Mouse (Mus musculus) embryonic facial prominence, embryonic 11.5 days (tissue): ENCODE results near the gene Auts2. TPM values are rescaled to one million over a fixed set of nuclear protein-coding genes. Genes with fewer than 3 reads are reported as not detected.

Source experiments
- ATAC-seq: fragments of 200-750 bp; cut with Nextera tagmentation; replicated peaks from 2 replicates; pipeline ENCODE4 v1.8.0; 2017; ENCODE audit warnings: low read depth; ENCODE audit not compliant: insufficient number of reproducible peaks, low FRiP score, low TSS enrichment
- DNase-seq: peaks from one replicate; pipeline ENCODE4 v3.0.0-alpha.2; 2015; ENCODE audit warnings: low spot score
- H3K27ac ChIP-seq: fragments of 300-500 bp; sonication (generic); replicated peaks from 2 replicates; pipeline ENCODE4 v1.5.1; 2014; ENCODE audit warnings: mild to moderate bottlenecking, low read depth, low read length, control low read depth
- H3K27me3 ChIP-seq: fragments of 300-500 bp; sonication (generic); 2 replicates; pipeline ENCODE4 v1.6.1; 2014; ENCODE audit warnings: mild to moderate bottlenecking, low read length, moderate library complexity, mixed read lengths; ENCODE audit not compliant: control insufficient read depth, insufficient read depth
- H3K36me3 ChIP-seq: fragments of 300-500 bp; sonication (generic); replicated peaks from 2 replicates; pipeline ENCODE4 v1.6.1; 2014; ENCODE audit warnings: low read depth, mild to moderate bottlenecking, low read length, moderate library complexity, mixed read lengths; ENCODE audit not compliant: control insufficient read depth, insufficient read depth
- H3K4me1 ChIP-seq: fragments of 300-500 bp; sonication (generic); 2 replicates; pipeline ENCODE4 v1.6.1; 2014; ENCODE audit warnings: low read length, mixed read lengths; ENCODE audit not compliant: control insufficient read depth, insufficient read depth
- H3K4me2 ChIP-seq: fragments of 300-500 bp; sonication (generic); 2 replicates; pipeline ENCODE4 v1.6.1; 2014; ENCODE audit warnings: low read depth, mild to moderate bottlenecking, control low read depth, low read length, moderate library complexity
- H3K4me3 ChIP-seq: fragments of 300-500 bp; sonication (generic); 2 replicates; pipeline ENCODE4 v1.5.1; 2014; ENCODE audit warnings: low read depth, low read length, control low read depth
- H3K9ac ChIP-seq: fragments of 300-500 bp; sonication (generic); replicated peaks from 2 replicates; pipeline ENCODE4 v1.6.1; 2014; ENCODE audit warnings: mild to moderate bottlenecking, control low read depth, low read length
- H3K9me3 ChIP-seq: fragments of 300-500 bp; sonication (generic); replicated peaks from 2 replicates; pipeline ENCODE4 v1.6.1; 2016; ENCODE audit warnings: mild to moderate bottlenecking, low read length, inconsistent platforms, mixed read lengths; ENCODE audit not compliant: control insufficient read depth
- WGBS: fragments of 180-500 bp; shearing (Covaris S2); extraction: QIAGEN DNeasy Blood & Tissue Kit; methylation state at CpG from one replicate; pipeline ENCODE4 v1.1.7; 2014; 5-methylcytosine and 5-hydroxymethylcytosine counted together
- polyA plus RNA-seq: library from polyadenylated mRNA; unstranded; fragments of >200 nt; fragmentation: Nextera tagmentation; extraction: Ambion mirVana; gene quantifications from 2 replicates; pipeline ENCODE4 v1.2.1, GENCODE M21; 2014

Auts2 gene
- polyA plus RNA-seq, 1 experiment from 2014 or later = 30.5 TPM

DNA sequence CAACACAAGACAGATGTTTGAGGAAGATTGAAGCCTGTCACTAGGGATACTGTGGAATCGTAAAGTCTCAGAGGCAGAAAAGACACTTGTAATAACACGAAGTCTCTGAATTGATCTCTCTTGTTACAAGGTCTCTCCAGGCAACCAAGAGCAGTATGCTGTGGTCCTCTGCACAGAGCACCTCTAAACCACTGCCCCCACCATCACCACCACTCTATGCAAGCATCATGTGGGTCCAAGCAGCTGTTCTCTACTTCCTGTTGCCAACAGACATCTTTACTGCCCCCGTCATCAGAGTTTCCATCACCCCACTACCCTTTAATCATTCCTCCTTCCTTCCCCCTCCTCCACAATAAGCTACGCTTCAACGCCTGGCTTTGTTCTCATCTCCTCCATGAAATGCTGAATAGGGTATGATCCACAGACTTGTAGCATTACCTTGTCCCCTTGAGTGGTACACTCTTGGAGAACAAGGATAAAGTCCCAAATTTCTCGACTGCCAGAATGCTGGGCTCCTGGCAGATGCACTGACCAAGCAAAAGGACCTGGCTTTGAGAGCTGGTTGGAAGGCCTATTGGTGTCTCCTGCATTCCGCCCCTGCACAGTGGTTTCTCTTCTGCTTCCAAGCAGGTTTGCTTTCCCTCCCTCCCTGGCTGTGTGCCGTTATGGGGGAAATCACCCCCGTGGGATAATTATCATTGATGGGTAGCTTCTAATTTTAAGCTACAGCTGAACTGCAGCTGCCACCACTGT lies 699.2 kb downstream of the Auts2 start:
- no peak for ATAC-seq

GRCm38 (mm10) chr5:131839657-131840315 lies 703.4 kb downstream of the Auts2 start:
- Histone ChIP-seq H3K9ac (no peak overlapping the region), H3K4me3 (no peak overlapping the region), H3K27me3 (no peaks in the 10 kb centered on the region), H3K27ac (no peak overlapping the region), H3K4me1 (no peaks in the 10 kb centered on the region), H3K9me3 (no peaks in the 10 kb centered on the region), H3K4me2 (no peak overlapping the region), H3K36me3 (no peaks in the 10 kb centered on the region)
- WGBS = 63% methylated on average over 14 of the region's 14 CpGs
- ATAC-seq (no peak), DNase-seq (no peak)

More for the DNA sequence above, 699.2 kb downstream of the Auts2 start:
- no peak overlapping the region for H3K9ac ChIP-seq
- H3K4me1 ChIP-seq = no peaks in the 10 kb centered on the region
- no peak overlapping the region for H3K27ac ChIP-seq
- 66% methylated on average over 9 of the region's 9 CpGs for WGBS
- H3K4me3 ChIP-seq = no peak overlapping the region
- no peak overlapping the region for H3K4me2 ChIP-seq
- no peak for DNase-seq
- H3K36me3 ChIP-seq = no peaks in the 10 kb centered on the region
- no peaks in the 10 kb centered on the region for H3K27me3 ChIP-seq
- H3K9me3 ChIP-seq = no peaks in the 10 kb centered on the region

DNA sequence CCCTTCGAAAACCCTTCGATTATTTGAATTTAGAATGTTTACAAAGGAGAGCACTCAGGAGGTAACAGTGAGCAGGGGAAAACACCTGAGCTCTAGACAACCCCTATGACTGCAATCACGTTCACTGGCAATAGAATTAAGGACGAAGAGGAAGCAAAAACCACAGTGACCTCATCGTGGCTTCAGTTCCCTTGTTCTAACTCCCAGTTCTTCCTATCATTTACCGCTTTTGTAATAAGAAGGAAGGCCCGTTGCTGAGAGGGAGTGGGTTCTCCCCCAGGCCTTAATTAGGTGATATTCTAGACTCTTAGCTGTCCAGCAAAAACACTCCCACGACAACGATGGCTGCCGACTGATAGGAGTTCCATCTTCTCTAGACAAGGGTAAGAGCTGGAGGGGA lies 704.1 kb downstream of the Auts2 start:
- 76% methylated on average over 10 of the region's 10 CpGs for WGBS
- Histone ChIP-seq H3K27me3 (no peaks in the 10 kb centered on the region), H3K4me2 (no peak overlapping the region), H3K4me3 (no peak overlapping the region), H3K4me1 (no peaks in the 10 kb centered on the region), H3K27ac (no peak overlapping the region), H3K36me3 (no peaks in the 10 kb centered on the region), H3K9me3 (no peaks in the 10 kb centered on the region), H3K9ac (no peak overlapping the region)
- DNase-seq (no peak), ATAC-seq (no peak)

DNA sequence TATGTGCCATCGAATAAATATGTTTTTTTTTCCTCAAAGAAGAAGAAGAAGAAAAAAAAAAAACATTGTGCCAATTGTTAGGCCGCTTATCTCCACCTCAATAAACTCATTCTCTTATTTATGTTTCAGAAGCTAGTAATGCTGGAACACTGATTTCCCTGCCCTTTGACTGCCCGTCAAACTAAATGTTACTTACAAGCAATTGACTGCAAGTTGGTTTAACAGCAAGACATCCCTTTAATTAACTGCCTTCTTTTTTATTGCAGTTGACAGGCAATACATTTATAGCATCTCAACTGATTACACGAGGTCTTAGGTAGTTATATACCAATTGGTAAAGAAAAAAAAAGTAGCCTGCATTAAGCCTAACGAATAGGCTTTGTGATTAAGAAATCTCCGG lies 705.1 kb downstream of the Auts2 start:
- Histone ChIP-seq H3K36me3 (no peaks in the 10 kb centered on the region), H3K27ac (no peak overlapping the region), H3K9me3 (no peaks in the 10 kb centered on the region), H3K4me3 (no peak overlapping the region), H3K4me2 (no peak overlapping the region), H3K9ac (no peak overlapping the region), H3K27me3 (no peaks in the 10 kb centered on the region), H3K4me1 (no peaks in the 10 kb centered on the region; the same call in 1 of the 2 replicates)
- ATAC-seq (no peak), DNase-seq (no peak)
- 68% methylated on average over 6 of the region's 6 CpGs for WGBS

- H3K9ac ChIP-seq = no peak overlapping the region
- DNase-seq = no peak
- H3K4me2 ChIP-seq = no peak overlapping the region
- H3K4me1 ChIP-seq = no peaks in the 10 kb centered on the region; the same call in 1 of the 2 replicates
- H3K9me3 ChIP-seq = no peaks in the 10 kb centered on the region
- ATAC-seq = no peak
- no peak overlapping the region for H3K27ac ChIP-seq
- WGBS = 74% methylated on average over 6 of the region's 6 CpGs
- no peak overlapping the region for H3K4me3 ChIP-seq
- H3K36me3 ChIP-seq = no peaks in the 10 kb centered on the region
- no peaks in the 10 kb centered on the region for H3K27me3 ChIP-seq
Measured at GRCm38 (mm10) chr5:131836014-131836735, 707.0 kb downstream of the Auts2 start.

GRCm38 (mm10) chr5:131832891-131833876 lies 710.0 kb downstream of the Auts2 start:
- no peaks in the 10 kb centered on the region; the same call in 1 of the 2 replicates for H3K4me1 ChIP-seq
- no peaks in the 10 kb centered on the region for H3K27me3 ChIP-seq
- WGBS = 35% methylated on average over 19 of the region's 19 CpGs
- no peak overlapping the region for H3K27ac ChIP-seq
- no peak overlapping the region for H3K4me2 ChIP-seq
- DNase-seq (no peak), ATAC-seq (0 out of 2 replicates have a peak, but pooled peaks have one; percentile 56)
- no peaks in the 10 kb centered on the region for H3K36me3 ChIP-seq
- H3K4me3 ChIP-seq = no peak overlapping the region
- H3K9me3 ChIP-seq = no peaks in the 10 kb centered on the region
- H3K9ac ChIP-seq = no peak overlapping the region

- H3K9me3 ChIP-seq = no peaks in the 10 kb centered on the region
- H3K4me3 ChIP-seq = no peak overlapping the region
- no peaks in the 10 kb centered on the region; the same call in 1 of the 2 replicates for H3K4me1 ChIP-seq
- H3K27me3 ChIP-seq = no peaks in the 10 kb centered on the region
- DNase-seq (no peak), ATAC-seq (no peak)
- H3K9ac ChIP-seq = no peak overlapping the region
- WGBS = 77% methylated on average over 6 of the region's 6 CpGs
- H3K27ac ChIP-seq = no peak overlapping the region
- no peak overlapping the region for H3K4me2 ChIP-seq
- no peaks in the 10 kb centered on the region for H3K36me3 ChIP-seq
Measured at GRCm38 (mm10) chr5:131830111-131830510, 713.0 kb downstream of the Auts2 start.
